9 mouse cellular contexts compared by ENCODE assay signal in genomic region chr17:27071630-27072029, GRCm38 (mm10). TPM values are rescaled to one million over a fixed set of nuclear protein-coding genes. Genes with fewer than 3 reads are reported as not detected.
DNase-seq lines count a peak whose midpoint lies in the region; ATAC-seq and TF ChIP-seq lines count a peak whose summit lies in the region.
"Had no signal": no experiment of that assay in that cellular context is flagged by ENCODE, and none has a peak within 500 bp of the region (broad histone marks: within the 10 kb centered on the region; RNA-seq: fewer than 3 reads in every experiment).

No protein-coding gene starts in this region.

- peak; percentile 57 for TF ChIP-seq CTCF in lung, adult 2 months (IDR thresholded peaks at IDR 0.05; ENCODE audit: insufficient read depth, low read length)

- intact Hi-C loops in left cerebral cortex, postnatal 25 days (cut with DNase I) = no loop called here

- no peaks in the 10 kb centered on the region for H3K27me3 ChIP-seq in forebrain, embryonic 11.5 days (ENCODE audit: control insufficient read depth, insufficient read depth, low read length)
- no peaks in the 10 kb centered on the region for H3K27me3 ChIP-seq in forebrain, embryonic 15.5 days
- H3K27me3 ChIP-seq: Patski had no signal

- H3K27ac ChIP-seq in forebrain, embryonic 11.5 days (ENCODE audit: low read depth, low read length) = no peak overlapping the region
- no peak overlapping the region for H3K27ac ChIP-seq in forebrain, embryonic 15.5 days (replicated peaks)

- TF ChIP-seq POLR2A in lung, adult 2 months (IDR thresholded peaks at IDR 0.05; ENCODE audit: borderline replicate concordance, extremely low read depth, low read depth, low read length) = no peak

- H3K36me3 ChIP-seq in forebrain, embryonic 11.5 days (ENCODE audit: control insufficient read depth, insufficient read depth, low read length) = no peaks in the 10 kb centered on the region
- H3K36me3 ChIP-seq in forebrain, embryonic 15.5 days = no peaks in the 10 kb centered on the region

- H3K9me3 ChIP-seq in forebrain, embryonic 11.5 days (ENCODE audit: control insufficient read depth, low read length) = no peaks in the 10 kb centered on the region
- H3K9me3 ChIP-seq in forebrain, embryonic 15.5 days = no peaks in the 10 kb centered on the region

- no peak overlapping the region for H3K4me3 ChIP-seq in forebrain, embryonic 11.5 days (ENCODE audit: low read depth, low read length)
- no peak overlapping the region for H3K4me3 ChIP-seq in forebrain, embryonic 15.5 days
- H3K4me3 ChIP-seq in lung, adult 2 months (replicated peaks; ENCODE audit: extremely low read depth, low read depth, low read length) = no peak overlapping the region

- no peaks in the 10 kb centered on the region for H3K4me1 ChIP-seq in forebrain, embryonic 11.5 days (replicated peaks; ENCODE audit: control insufficient read depth, insufficient read depth, low read length)
- no peaks in the 10 kb centered on the region for H3K4me1 ChIP-seq in forebrain, embryonic 15.5 days
- 0 out of 2 replicates have a peak, but pooled peaks cover 2% of the 10 kb centered on the region for H3K4me1 ChIP-seq in lung, adult 2 months (ENCODE audit: control insufficient read depth, insufficient read depth, low read length)

- 51% methylated on average over 6 of the region's 6 CpGs for WGBS in forebrain, embryonic 11.5 days
- 40% methylated on average over 6 of the region's 6 CpGs for WGBS in forebrain, embryonic 15.5 days
- WGBS in lung, adult 2 months = 43% methylated on average over 6 of the region's 6 CpGs

- peak; percentile 70 for DNase-seq in forebrain, embryonic 11.5 days (ENCODE audit: low spot score)
- DNase-seq in lung, adult 2 months = peak; percentile 48
- DNase-seq in lung, adult 18-20 months = no peak
- DNase-seq in cerebellum, adult 11 months = peak; percentile 81
- peak; percentile 60 for DNase-seq in lung, postnatal 36 days
- DNase-seq in left cerebral cortex, postnatal 25 days (ENCODE audit: low spot score in 2 of 2) = no peak
- DNase-seq in urinary bladder, postnatal 25 days (ENCODE audit: low spot score) = no peak

- no peak overlapping the region for H3K9ac ChIP-seq in forebrain, embryonic 11.5 days (ENCODE audit: low read length)
- no peak overlapping the region for H3K9ac ChIP-seq in forebrain, embryonic 15.5 days (replicated peaks)

- ATAC-seq in forebrain, embryonic 11.5 days (replicated peaks; ENCODE audit: low FRiP score) = no peak
- ATAC-seq in forebrain, embryonic 15.5 days (replicated peaks) = no peak
- ATAC-seq: Patski had no signal

- H3K4me2 ChIP-seq in forebrain, embryonic 11.5 days (ENCODE audit: low read depth, low read length, severe bottlenecking) = no peak overlapping the region
- H3K4me2 ChIP-seq in forebrain, embryonic 15.5 days (replicated peaks) = no peak overlapping the region

RNA-seq across cellular contexts. Expression of gene Itpr3, which starts 14.5 kb away (rescaled TPM):
- 1.7 and 2.2 TPM in 2 replicates for polyA plus RNA-seq in forebrain, embryonic 11.5 days (2014; fragmentation: Nextera tagmentation; extraction: Ambion mirVana)
- polyA plus RNA-seq in forebrain, embryonic 15.5 days (2015; fragmentation: Nextera tagmentation; extraction: Ambion mirVana) = 0.43 and 0.46 TPM in 2 replicates
- polyA plus RNA-seq in lung, adult 2 months (2012; rRNA removed) = 22.0 and 22.5 TPM in 2 replicates
- total RNA-seq in left cerebral cortex, postnatal 25 days (2021) = 1 to 10 TPM; 1.9 to 2.0 TPM

RNA-seq across cellular contexts. Expression of gene Bak1, which starts 42.8 kb away (rescaled TPM):
- 6.6 and 7.6 TPM in 2 replicates for polyA plus RNA-seq in forebrain, embryonic 11.5 days (2014; fragmentation: Nextera tagmentation; extraction: Ambion mirVana)
- polyA plus RNA-seq in forebrain, embryonic 15.5 days (2015; fragmentation: Nextera tagmentation; extraction: Ambion mirVana) = 2.3 and 2.7 TPM in 2 replicates
- polyA plus RNA-seq in lung, adult 2 months (2012; rRNA removed) = 48.2 and 55.8 TPM in 2 replicates
- 10 to 100 TPM; 17.0 to 17.8 TPM for total RNA-seq in left cerebral cortex, postnatal 25 days (2021)

Comparison
In these comparisons a context has a peak if more than half of its experiments do, and no peak if none do; other contexts are left out.
1. DNase-seq: peak in forebrain, embryonic 11.5 days (single experiment), lung, adult 2 months (single experiment), cerebellum, adult 11 months (single experiment) and lung, postnatal 36 days (single experiment); none in lung, adult 18-20 months (0 of 2), left cerebral cortex, postnatal 25 days (0 of 2) and urinary bladder, postnatal 25 days (single experiment).